Mouse (Mus musculus): ENCODE results near the gene Aig1.

DNA sequence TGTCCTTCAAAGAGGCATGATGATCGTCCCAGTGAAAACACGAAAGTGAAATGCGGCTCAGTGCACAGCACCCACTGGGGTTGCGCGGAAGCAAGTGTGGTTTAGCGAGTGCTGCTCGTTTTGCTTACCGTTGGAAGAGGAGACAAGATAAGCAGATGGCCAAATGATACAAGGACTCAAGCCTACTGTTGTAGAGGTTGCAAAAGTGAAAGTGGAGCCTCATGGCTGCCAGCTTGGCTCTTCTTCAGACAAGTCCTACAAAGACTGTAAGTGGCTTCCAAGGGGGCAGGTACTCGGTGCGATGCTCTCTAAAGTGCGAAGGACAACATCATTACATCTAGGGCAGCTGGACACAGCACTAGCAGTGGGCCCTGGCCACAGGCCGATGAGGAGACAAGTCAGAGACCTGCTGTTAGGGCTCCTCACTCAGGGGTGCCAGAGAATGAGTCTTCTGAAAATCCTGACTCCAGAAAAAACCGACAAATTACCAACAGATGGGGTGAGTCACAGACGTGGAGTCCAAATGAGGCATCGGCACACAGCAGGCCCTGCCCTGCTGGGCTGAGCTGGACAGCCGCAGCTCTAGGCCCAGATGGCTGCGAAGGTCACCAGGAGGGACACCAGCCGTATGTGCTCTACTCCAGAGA is 129.2 kb downstream of the Aig1 start:
- TF ChIP-seq CTCF (IDR thresholded peaks at IDR 0.05; ENCODE audit: borderline replicate concordance, insufficient read depth, low read length) (no peak), POLR2A (IDR thresholded peaks at IDR 0.05; ENCODE audit: low read depth, low read length) (no peak)

Data from embryonic fibroblast, embryonic 13.5 days (primary cell).